Mouse (Mus musculus) frontal cortex, adult (tissue): ENCODE results near the gene Ptgs1.
A peak's percentile ranks its signal among the peaks of the same experiment; 100 is the strongest.

Experiments used
- ATAC-seq: cut with Nextera tagmentation; 2 replicates; pipeline ENCODE4 v1.9.2; 2017; ENCODE audit warnings: mild to moderate bottlenecking, moderate library complexity, mixed read lengths; ENCODE audit not compliant: low TSS enrichment

Ptgs1 gene

DNA sequence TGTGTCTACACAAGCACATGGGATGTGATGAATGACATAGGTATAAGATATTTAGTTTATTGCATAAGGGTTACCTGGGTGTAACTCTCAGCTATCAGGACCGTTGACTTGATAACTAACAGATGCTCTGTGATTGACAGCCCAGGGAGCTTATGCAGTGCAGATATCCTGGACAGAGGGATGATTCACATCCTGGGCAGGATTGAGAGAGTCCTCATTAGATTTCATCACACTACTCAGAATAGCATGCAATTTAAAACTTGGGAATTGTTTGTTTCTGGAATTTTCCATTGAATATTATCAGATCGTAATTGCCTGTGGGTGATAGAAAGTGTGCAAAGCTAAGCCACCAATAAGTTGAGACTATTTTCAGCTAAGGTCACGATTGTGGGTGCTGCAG lies 17.7 kb downstream of the Ptgs1 start:
- ATAC-seq = no peak

DNA sequence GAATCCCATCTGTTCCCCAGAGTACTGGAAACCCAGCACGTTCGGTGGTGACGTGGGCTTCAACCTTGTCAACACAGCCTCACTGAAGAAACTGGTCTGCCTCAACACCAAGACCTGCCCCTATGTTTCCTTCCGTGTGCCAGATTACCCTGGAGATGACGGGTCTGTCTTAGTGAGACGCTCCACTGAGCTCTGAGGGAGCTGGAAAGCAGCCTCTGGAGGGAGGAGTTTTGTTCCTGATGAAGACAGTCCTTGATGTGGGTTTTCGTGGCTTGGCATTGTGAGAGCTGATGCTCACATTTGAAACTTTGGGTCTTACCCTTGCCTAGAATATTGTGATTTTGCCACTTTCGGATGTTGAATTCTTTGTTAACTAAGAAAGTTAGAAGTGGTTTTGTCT lies 20.9 kb downstream of the Ptgs1 start:
- no peak for ATAC-seq

DNA sequence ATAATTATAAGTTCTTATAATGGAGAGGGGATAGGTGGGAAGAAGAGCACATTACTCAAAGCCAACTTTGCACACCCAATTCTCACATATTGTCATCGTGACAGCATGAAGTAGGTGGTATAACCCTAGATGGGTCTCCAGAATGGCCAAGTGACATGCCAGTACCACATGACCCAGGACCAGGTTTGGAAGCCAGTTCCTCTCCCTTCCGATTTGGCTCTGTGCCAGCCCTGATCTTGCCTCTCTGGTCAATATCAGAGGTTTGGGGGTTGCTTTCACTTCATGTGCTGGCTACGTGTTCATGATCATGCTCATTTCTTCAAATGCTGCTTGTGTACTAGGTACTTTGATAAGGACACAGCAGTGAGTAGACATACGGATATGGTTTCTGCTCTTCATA lies 22.3 kb downstream of the Ptgs1 start:
- no peak for ATAC-seq

DNA sequence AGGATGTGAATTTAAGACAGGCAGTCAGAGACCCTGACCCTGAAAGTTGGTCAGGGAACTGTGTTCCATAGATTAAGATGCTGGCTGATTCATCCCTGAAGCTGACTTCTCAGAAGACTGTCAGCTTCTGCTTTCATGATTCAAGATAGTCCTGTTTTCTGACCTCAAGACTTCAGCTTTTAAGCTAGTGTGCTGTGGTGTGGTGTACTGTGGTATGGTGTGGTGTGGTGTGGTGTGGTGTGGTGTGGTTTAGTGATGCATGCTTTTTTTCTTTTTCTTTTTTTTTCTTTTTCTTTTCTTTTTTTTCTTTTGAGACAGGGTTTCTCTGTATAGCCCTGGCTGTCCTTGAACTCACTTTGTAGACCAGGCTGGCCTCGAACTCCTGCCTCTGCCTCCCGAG lies 24.2 kb downstream of the Ptgs1 start:
- ATAC-seq = no peak

DNA sequence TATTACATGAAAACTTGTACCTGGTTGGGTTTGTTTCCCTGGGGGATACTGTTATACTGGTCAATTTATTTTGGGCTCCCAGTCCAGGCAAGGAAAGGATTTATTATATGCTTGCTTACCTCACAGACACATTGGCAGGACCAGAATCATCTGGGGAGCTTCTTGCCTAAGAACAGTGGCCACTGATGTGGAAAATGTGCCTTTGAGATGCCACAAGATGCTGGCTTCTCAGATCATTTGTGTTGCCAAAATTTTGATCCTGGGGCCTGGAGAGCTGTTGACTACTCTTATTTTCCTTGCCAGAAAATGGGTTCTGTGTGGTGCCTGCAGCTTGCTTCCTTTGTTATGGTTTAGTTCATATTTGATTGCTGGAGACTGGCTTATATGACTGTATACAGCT lies 26.7 kb downstream of the Ptgs1 start:
- ATAC-seq = no peak

DNA sequence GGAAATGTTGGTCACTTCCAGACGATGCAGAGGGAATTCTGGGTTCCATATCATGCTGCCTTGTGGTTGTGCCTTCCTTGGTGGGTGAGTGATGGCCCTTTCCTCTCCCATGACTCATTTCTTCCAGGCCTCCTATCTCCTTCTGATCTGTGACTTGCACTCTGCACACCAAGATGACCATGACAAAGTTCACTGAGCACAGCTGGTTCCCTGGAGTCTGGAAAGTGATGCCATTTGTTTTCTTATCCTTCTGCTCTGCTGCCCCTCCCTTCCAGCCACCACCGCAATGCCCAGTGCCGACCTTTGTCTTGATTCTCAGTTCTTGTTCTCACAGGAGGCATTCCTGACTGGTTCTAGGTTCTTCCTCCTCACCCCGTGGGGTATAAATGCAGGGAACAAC lies 29.2 kb downstream of the Ptgs1 start:
- no peak for ATAC-seq

DNA sequence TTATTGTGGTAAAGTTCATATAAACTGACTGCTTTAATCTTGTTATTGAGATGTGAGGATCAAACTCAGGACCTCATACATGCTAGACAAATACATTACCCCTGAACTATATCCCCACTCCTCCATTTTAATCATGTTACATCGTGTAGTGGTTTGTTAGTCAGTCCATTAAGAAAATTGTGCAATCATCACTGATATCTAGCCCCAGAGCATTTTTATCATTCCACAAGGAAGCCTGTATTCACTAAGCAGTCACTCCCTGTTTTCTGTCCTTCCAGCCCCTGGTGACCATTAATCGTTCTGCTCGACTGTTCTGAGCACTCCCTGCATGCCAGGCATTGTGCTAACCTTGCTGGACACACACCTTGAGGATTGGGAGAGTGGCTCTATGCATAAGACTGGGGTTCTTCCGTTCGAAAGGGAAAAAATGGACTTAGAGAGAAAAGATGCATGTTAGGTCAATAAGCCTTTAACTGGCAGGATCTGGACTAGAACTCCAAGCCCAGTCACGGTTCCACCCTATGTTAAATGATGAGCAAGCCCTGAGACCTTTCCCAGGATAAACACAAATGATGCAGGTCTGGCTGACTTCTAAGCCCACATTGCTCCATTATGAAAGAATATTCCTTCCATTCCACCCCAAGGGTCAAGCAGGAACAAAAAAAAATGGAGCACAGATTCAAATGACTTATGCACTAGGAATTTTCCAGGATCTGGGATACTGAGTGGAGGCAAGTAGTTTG lies 29.7 kb downstream of the Ptgs1 start:
- ATAC-seq = no peak

DNA sequence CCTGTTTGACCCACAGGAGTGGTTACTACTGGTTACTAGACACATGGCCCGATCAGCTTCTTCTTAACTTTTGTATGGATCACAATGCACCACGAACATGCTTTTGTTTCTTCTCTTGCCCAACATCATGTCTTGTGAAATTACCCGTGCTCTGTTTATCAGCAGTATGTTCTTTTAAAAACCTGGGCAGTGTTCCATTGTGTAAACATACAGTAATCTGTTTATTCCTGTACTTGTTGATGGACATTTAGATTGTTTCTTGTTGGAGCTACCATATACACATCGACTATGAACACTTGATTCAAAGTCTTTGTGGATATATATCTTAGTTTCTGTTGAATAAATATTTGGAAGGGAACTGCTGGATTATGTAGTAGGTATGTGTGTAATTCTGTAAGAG lies 31.8 kb downstream of the Ptgs1 start:
- no peak for ATAC-seq

DNA sequence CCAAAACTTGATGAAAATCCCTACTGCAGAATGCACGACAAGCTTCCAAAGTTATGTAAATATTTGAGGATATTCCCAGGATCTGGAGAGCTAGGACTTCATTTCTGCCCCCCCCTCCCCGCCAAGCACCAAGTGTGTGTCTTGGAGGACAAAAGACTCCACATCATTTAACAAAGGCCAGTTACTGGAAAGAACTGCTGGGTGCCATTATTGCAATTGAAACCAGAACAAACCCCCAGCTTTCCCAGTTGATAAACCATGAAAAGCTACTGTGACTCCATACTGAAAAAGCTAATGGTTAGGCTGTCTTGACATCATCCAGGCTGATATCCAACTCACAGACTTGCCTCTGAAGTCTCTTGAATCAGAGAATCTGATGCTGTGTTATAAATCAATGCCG lies 39.2 kb downstream of the Ptgs1 start:
- no peak for ATAC-seq

DNA sequence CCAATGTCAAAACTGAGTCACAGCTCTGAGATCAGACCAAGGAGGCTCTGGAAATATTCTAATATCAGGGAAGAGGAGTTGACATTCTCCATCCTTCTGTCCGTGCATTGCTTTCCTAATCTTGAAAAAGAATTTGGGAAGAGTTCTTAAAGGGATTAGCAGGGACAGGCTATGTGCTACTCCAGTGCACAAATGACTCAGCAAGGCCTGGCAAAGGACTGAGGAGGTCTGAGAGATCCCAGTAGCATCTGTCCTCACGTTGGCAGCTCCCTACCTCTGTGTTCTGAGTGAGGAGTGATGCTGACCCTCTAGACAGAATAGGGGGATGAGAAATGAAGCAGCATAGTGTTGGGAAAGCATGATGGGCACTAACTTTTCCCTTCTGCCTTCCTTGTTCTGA lies 40.0 kb downstream of the Ptgs1 start:
- ATAC-seq = no peak

DNA sequence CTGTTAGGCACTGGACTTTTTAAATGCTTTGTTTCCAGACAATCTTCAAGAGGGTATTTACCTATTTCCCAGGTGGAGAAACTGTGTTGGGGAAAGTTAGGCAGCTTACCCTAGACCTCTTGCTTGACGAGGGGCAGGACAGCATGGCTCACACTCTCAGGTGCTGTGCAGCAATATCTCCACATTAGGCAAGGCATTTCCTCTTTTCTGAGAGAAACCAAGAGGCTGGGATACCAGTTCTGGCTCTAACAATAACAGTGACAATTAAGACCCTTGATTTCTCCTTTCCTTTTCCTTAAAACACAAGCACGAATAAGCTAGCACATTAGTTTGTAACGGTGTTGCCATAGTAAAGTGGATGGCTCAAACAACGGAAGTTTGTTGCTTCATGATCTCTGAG lies 40.9 kb downstream of the Ptgs1 start:
- ATAC-seq = no peak

DNA sequence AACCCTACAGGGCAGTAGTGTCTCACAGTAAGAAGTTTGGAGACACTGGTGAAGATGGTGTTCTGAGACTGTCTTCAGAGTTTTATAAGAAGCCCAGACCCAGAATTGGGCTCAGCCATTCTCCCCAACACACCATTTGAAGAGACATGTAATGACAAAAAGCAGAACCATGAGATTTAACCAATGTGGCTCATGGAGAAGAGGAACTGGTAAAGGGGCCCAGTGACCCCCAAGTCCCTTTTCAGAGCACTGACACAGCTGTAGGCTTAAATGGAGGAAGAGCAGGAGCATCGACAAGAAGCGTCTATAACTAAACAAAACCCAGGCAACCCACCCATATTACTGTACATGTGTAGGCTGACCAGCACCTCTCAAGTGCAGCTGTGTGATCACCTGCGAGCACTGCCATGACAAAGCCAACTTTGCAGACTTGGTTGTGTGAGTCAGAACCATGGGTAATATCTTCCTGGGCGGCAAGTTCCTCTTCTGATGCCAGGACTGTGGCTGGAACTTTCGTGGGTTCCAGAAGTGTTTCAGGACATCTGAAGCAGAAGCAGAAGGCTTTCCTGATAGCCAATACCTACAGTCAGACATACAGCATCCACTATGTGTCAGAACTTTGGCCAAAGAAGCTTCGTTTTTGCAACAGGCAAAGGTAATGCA lies 42.2 kb downstream of the Ptgs1 start:
- no peak for ATAC-seq

DNA sequence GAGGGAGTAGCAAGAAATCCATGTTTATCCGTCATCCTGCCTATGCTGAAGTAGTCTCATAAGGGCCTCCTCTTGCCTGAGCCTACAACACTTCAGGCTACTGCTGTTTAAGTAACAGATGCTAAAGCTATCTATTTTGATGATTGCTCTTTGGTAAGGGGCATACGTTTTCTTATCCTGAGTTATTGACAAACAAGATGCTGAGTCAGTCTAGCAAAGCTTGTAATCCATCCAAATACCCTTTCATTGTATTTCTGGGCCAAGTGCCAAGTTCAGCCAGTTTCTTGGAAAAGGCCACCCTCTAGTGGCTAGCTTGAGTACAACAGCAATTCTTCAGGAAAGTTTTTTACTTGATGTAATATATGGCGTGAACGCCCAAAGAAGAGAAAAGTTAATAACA lies 46.2 kb downstream of the Ptgs1 start:
- ATAC-seq = peak; percentile 20; the same call in 1 of the 2 replicates

DNA sequence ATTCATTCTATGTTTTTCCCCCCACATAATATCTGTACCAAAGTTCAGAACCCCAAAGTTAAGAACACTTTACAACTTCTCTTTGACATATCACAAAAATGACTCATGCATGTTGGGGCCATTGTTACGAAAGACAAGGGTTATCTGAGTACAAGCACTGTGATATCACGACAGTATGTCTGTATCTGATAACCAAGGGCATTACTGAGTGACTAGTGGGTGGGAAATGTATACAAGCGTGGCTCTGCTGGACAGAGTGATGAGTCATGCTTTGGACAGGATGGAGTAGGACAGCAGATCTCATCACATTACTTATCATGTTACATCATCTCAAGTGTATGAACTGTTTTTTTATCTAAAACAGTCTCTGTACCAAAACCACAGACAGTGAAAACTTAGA lies 48.5 kb downstream of the Ptgs1 start:
- no peak for ATAC-seq

DNA sequence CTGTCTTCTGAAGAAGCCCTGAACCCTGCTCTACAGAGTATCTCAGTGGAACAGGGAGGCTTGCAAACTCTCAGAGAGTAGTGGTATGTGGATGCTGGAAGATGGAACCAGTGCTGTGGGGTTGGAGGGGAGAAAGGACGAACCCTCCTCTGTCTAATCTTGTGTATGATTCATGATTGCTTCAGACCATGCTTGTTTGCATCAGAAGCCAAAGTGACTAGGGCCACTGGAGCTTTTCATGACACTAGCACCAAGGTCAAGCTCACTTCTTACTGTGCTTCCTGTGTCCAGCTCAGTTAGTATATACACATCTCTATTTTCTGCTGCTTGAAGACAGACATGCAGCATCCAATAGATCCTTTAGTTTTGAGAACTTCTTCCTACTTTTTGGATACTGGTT lies 50.9 kb downstream of the Ptgs1 start:
- ATAC-seq = no peak

DNA sequence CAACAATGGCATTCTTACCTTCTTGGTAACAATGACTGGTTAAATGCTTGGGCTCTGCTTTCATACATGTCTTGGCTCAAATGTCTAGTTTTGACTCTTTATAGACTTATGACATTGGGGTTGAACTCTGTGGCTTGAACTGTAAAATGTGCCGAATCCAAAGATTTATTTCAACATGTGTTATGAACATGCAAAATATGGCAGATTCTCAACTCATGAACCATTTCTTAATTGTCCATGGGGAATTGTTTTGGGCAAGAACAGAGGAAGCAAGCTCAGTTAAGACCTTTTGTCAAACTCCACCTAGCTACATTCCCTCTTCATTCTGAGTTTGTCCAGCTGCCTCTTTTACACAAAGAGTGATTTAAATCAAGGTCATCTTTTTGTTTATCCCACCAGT lies 52.1 kb downstream of the Ptgs1 start:
- no peak for ATAC-seq
